Mouse (Mus musculus) kidney, embryonic 14.5 days (tissue): ENCODE measurements around the gene Abcf2. TPM values are rescaled to one million over a fixed set of nuclear protein-coding genes. Genes with fewer than 3 reads are reported as not detected.
A peak's percentile ranks its signal among the peaks of the same experiment; 100 is the strongest.
"Not testable (repeated sequence)": the region's sequence is repeated elsewhere in the genome, so short reads cannot be mapped to it uniquely, and the experiment has no call there.

Experiments
- ATAC-seq: fragments of 200-750 bp; cut with Nextera tagmentation; 2 replicates; pipeline ENCODE4 v1.8.0; 2017; ENCODE audit warnings: moderate number of reproducible peaks, mild to moderate bottlenecking, moderate TSS enrichment, moderate library complexity; ENCODE audit not compliant: low FRiP score, low TSS enrichment
- H3K27ac ChIP-seq: fragments of 300-500 bp; sonication (generic); 2 replicates; pipeline ENCODE4 v1.5.1; 2014; ENCODE audit warnings: low read depth, mild to moderate bottlenecking, low read length, moderate library complexity, mixed read lengths
- H3K27me3 ChIP-seq: fragments of 300-500 bp; sonication (generic); 2 replicates; pipeline ENCODE4 v1.6.1; 2014; ENCODE audit warnings: mild to moderate bottlenecking, low read length; ENCODE audit not compliant: control insufficient read depth, insufficient read depth
- H3K36me3 ChIP-seq: fragments of 300-500 bp; sonication (generic); 2 replicates; pipeline ENCODE4 v1.6.1; 2014; ENCODE audit warnings: low read length, mixed read lengths; ENCODE audit not compliant: control insufficient read depth, insufficient read depth
- H3K4me1 ChIP-seq: fragments of 300-500 bp; sonication (generic); 2 replicates; pipeline ENCODE4 v1.6.1; 2014; ENCODE audit warnings: low read length, mixed read lengths; ENCODE audit not compliant: control insufficient read depth, insufficient read depth
- H3K4me2 ChIP-seq: fragments of 300-500 bp; sonication (generic); replicated peaks from 2 replicates; pipeline ENCODE4 v1.6.1; 2014; ENCODE audit warnings: low read depth, mild to moderate bottlenecking, low read length
- H3K4me3 ChIP-seq: fragments of 300-500 bp; sonication (generic); 2 replicates; pipeline ENCODE4 v1.5.1; 2014; ENCODE audit warnings: mild to moderate bottlenecking, low read length
- H3K9ac ChIP-seq: fragments of 300-500 bp; sonication (generic); 2 replicates; pipeline ENCODE4 v1.6.1; 2014; ENCODE audit warnings: low read depth, mild to moderate bottlenecking, low read length, moderate library complexity
- H3K9me3 ChIP-seq: fragments of 300-500 bp; sonication (generic); 2 replicates; pipeline ENCODE4 v1.6.1; 2016; ENCODE audit warnings: low read length; ENCODE audit not compliant: control insufficient read depth
- WGBS: fragments of 180-500 bp; shearing (Covaris S2); extraction: QIAGEN DNeasy Blood & Tissue Kit; methylation state at CpG from one replicate; pipeline ENCODE4 v1.1.7; 2014; 5-methylcytosine and 5-hydroxymethylcytosine counted together
- polyA plus RNA-seq: library from polyadenylated mRNA; unstranded; fragments of >200 nt; fragmentation: Nextera tagmentation; extraction: Ambion mirVana; gene quantifications from 2 replicates; pipeline ENCODE4 v1.2.1, GENCODE M21; 2014

Gene Abcf2
- polyA plus RNA-seq, 1 experiment from 2014 or later: 121 TPM

- H3K9me3 ChIP-seq: no peaks in the 10 kb centered on the region
- H3K4me3 ChIP-seq: peak overlapping the region; percentile 73
- H3K27ac ChIP-seq: peak overlapping the region; percentile 49; the same call in 1 of the 2 replicates
- H3K4me1 ChIP-seq: peaks cover 12% of the 10 kb centered on the region; the same call in 1 of the 2 replicates
- peak overlapping the region; percentile 66 for H3K4me2 ChIP-seq
- peak overlapping the region; percentile 81 for H3K9ac ChIP-seq
- peak; percentile 28 for ATAC-seq
- no peaks in the 10 kb centered on the region for H3K27me3 ChIP-seq
- H3K36me3 ChIP-seq: peaks cover 36% of the 10 kb centered on the region
- WGBS: 0% methylated on average over 32 of the region's 32 CpGs
Observed at GRCm38 (mm10) chr5:24576801-24577182, 475 bp downstream of the Abcf2 start.

DNA sequence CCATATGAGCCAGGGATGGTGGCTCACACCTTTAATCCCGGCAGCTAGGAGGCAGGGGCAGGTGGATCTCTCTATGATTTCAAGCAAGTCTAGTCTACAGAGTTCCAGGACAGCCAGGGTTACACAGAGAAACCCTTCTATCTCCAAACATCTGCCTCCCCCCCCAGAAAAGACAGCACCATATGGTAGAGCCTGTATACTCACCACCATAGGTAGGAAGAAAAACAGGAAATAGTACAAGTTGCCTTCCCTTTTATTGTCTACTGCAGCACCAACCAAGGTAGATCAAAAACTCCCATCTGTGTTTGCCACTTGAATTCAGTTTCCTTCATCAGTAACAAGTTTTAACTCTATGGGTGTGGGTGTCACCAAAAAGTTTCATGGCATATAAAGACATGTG, 1.3 kb downstream of the Abcf2 start:
- Histone ChIP-seq H3K4me2 (peak overlapping the region; percentile 66), H3K9me3 (no peaks in the 10 kb centered on the region), H3K27me3 (no peaks in the 10 kb centered on the region), H3K9ac (no peak overlapping the region), H3K4me3 (peak overlapping the region; percentile 73; the same call in 1 of the 2 replicates), H3K27ac (no peak overlapping the region), H3K36me3 (peaks cover 45% of the 10 kb centered on the region), H3K4me1 (peaks cover 12% of the 10 kb centered on the region; the same call in 1 of the 2 replicates)
- 88% methylated on average over 1 of the region's 1 CpGs for WGBS
- no peak for ATAC-seq

GRCm38 (mm10) chr5:24556709-24557108, 20.6 kb downstream of the Abcf2 start, which contains the start of gene 4931409K22Rik:
Gene 4931409K22Rik (minus strand): TSS chr5:24556809.
- Histone ChIP-seq H3K9ac (no peak within 1 kb of the TSS), H3K4me1 (peaks cover 2% of the 10 kb centered on the region; the same call in 1 of the 2 replicates), H3K27me3 (no peaks in the 10 kb centered on the region; the same call in 1 of the 2 replicates), H3K4me3 (no peak within 1 kb of the TSS), H3K27ac (no peak within 1 kb of the TSS), H3K9me3 (no peaks in the 10 kb centered on the region), H3K36me3 (no peaks in the 10 kb centered on the region), H3K4me2 (no peak within 1 kb of the TSS)
- WGBS: 71% methylated on average over 2 of the region's 2 CpGs
- no peak for ATAC-seq

DNA sequence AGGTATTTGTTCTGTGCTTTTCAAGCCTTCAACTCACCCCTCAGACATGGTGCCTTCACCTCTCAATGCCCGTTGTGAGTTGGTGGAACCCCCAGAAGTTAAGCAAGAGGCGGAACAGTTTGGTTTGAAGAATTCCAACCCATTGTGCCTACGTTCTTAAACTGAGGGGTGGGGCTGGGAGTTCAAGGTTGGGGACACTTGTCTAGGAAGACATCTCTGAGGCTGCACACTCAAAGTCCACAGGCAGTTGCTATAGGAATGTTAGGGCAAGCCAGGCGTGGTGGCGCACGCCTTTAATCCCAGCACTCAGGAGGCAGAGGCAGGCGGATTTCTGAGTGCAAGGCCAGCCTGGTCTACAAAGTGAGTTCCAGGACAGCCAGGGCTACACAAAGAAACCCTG, 21.9 kb downstream of the Abcf2 start:
- 92% methylated on average over 7 of the region's 7 CpGs for WGBS
- not testable (repeated sequence) for ATAC-seq, H3K4me2 ChIP-seq, H3K27ac ChIP-seq, H3K9ac ChIP-seq, H3K27me3 ChIP-seq, H3K36me3 ChIP-seq, H3K9me3 ChIP-seq, H3K4me3 ChIP-seq
- H3K4me1 ChIP-seq: peaks cover 14% of the 10 kb centered on the region

GRCm38 (mm10) chr5:24553621-24554244, 23.5 kb downstream of the Abcf2 start:
- 73% methylated on average over 5 of the region's 5 CpGs for WGBS
- no peak overlapping the region for H3K4me2 ChIP-seq
- ATAC-seq: no peak

GRCm38 (mm10) chr5:24551317-24551688, 26.0 kb downstream of the Abcf2 start:
- H3K27ac ChIP-seq: no peak overlapping the region; the same call in 1 of the 2 replicates
- peak overlapping the region; percentile 42 for H3K4me2 ChIP-seq
- H3K4me3 ChIP-seq: peak overlapping the region; percentile 10; the same call in 1 of the 2 replicates
- peak; percentile 62 for ATAC-seq
- peaks cover 14% of the 10 kb centered on the region for H3K4me1 ChIP-seq
- WGBS: 22% methylated on average over 2 of the region's 2 CpGs
- H3K27me3 ChIP-seq: no peaks in the 10 kb centered on the region; the same call in 1 of the 2 replicates
- no peak overlapping the region; the same call in 1 of the 2 replicates for H3K9ac ChIP-seq
- no peaks in the 10 kb centered on the region for H3K36me3 ChIP-seq
- H3K9me3 ChIP-seq: no peaks in the 10 kb centered on the region

More at GRCm38 (mm10) chr5:24553621-24554244, 23.5 kb downstream of the Abcf2 start:
- Histone ChIP-seq H3K9ac (no peak overlapping the region), H3K27me3 (no peaks in the 10 kb centered on the region; the same call in 1 of the 2 replicates), H3K4me3 (no peak overlapping the region), H3K36me3 (no peaks in the 10 kb centered on the region), H3K4me1 (peaks cover 14% of the 10 kb centered on the region), H3K9me3 (no peaks in the 10 kb centered on the region), H3K27ac (no peak overlapping the region)

- Histone ChIP-seq H3K9me3 (no peaks in the 10 kb centered on the region), H3K9ac (no peak overlapping the region; the same call in 1 of the 2 replicates), H3K4me1 (peaks cover 14% of the 10 kb centered on the region), H3K36me3 (no peaks in the 10 kb centered on the region), H3K27me3 (no peaks in the 10 kb centered on the region; the same call in 1 of the 2 replicates), H3K27ac (no peak overlapping the region; the same call in 1 of the 2 replicates), H3K4me3 (peak overlapping the region; percentile 10; the same call in 1 of the 2 replicates), H3K4me2 (peak overlapping the region; percentile 42)
- ATAC-seq: peak; percentile 74
- WGBS: 18% methylated on average over 24 of the region's 26 CpGs
Observed at GRCm38 (mm10) chr5:24550598-24551316, 26.5 kb downstream of the Abcf2 start.

- ATAC-seq: no peak
- Histone ChIP-seq H3K36me3 (no peaks in the 10 kb centered on the region), H3K9ac (no peak overlapping the region), H3K27me3 (no peaks in the 10 kb centered on the region), H3K4me3 (no peak overlapping the region), H3K27ac (no peak overlapping the region), H3K4me1 (peaks cover 11% of the 10 kb centered on the region), H3K4me2 (no peak overlapping the region), H3K9me3 (no peaks in the 10 kb centered on the region)
- 79% methylated on average over 7 of the region's 7 CpGs for WGBS
Observed at GRCm38 (mm10) chr5:24542643-24543042, 34.6 kb downstream of the Abcf2 start.

GRCm38 (mm10) chr5:24541144-24541569, 36.1 kb downstream of the Abcf2 start:
- peak overlapping the region; percentile 23; the same call in 1 of the 2 replicates for H3K4me3 ChIP-seq
- peaks cover 11% of the 10 kb centered on the region for H3K4me1 ChIP-seq
- ATAC-seq: no peak; the same call in 1 of the 2 replicates
- WGBS: 9% methylated on average over 6 of the region's 6 CpGs
- H3K4me2 ChIP-seq: peak overlapping the region; percentile 38
- H3K9me3 ChIP-seq: no peaks in the 10 kb centered on the region
- H3K36me3 ChIP-seq: no peaks in the 10 kb centered on the region
- no peak overlapping the region for H3K27ac ChIP-seq
- H3K9ac ChIP-seq: no peak overlapping the region
- H3K27me3 ChIP-seq: no peaks in the 10 kb centered on the region
